Mouse (Mus musculus): ENCODE measurements around the gene Serpinb9g. TPM values are rescaled to one million over a fixed set of nuclear protein-coding genes. Genes with fewer than 3 reads are reported as not detected.
"Not testable (repeated sequence)": the region's sequence is repeated elsewhere in the genome, so short reads cannot be mapped to it uniquely, and the experiment has no call there.

Gene Serpinb9g
- polyA plus RNA-seq (2016; fragmentation: Nextera tagmentation; extraction: Ambion mirVana), result not detected in 2 replicates

DNA sequence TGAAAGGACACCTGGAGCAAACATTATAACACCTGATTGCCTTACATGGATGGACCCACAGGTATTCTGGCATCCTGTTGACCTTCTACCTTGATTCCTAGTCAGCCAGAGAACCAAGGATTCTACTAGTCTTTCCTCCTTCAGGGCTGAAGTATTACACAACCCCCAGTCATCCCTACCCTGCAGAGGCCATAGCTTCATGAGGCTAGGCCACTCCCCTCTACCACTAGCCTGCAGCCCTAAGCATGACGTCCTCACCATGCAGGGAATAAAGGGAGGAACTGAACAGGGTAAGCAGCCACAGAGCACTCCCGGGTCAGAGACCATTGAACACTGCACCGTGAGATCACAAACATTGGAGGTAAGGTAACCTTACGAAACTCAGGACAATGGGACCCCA is at the start of gene Serpinb9g:
Serpinb9g (plus strand) TSS at position 301 of the 400 bp plus-strand sequence.
- H3K9ac ChIP-seq (replicated peaks); H3K4me1 ChIP-seq (replicated peaks); H3K27me3 ChIP-seq; H3K36me3 ChIP-seq; H3K9me3 ChIP-seq; H3K4me3 ChIP-seq (replicated peaks); ATAC-seq (ENCODE audit: insufficient number of reproducible peaks, insufficient read depth, low FRiP score, low TSS enrichment, low read depth); H3K4me2 ChIP-seq; H3K27ac ChIP-seq: not testable (repeated sequence)
- WGBS, result 79% methylated on average over 4 of the region's 4 CpGs

DNA sequence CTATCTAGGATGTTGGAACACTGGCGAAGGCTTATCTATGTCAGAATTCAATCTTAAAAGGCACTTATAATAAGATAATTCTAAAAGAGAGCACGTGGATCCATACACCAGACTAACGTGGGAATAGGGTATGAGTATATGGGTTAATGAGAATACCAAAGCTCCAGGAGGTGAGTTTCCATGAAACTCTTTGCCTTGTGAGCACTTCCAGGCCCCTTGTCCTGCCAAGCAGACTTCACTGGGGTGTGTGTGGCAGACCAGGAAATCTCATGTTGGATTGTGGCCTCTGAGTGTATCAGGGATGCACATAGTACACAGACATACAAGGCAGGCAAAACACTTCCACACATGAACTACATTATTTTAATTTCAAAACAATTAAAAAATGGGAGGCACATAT is 718 bp upstream of the Serpinb9g start:
- H3K9ac ChIP-seq (replicated peaks); H3K4me3 ChIP-seq (replicated peaks); H3K27me3 ChIP-seq; H3K4me2 ChIP-seq; H3K9me3 ChIP-seq; H3K27ac ChIP-seq; H3K4me1 ChIP-seq (replicated peaks); ATAC-seq (ENCODE audit: insufficient number of reproducible peaks, insufficient read depth, low FRiP score, low TSS enrichment, low read depth); H3K36me3 ChIP-seq: not testable (repeated sequence)
- WGBS, result 81% methylated on average over 3 of the region's 3 CpGs

DNA sequence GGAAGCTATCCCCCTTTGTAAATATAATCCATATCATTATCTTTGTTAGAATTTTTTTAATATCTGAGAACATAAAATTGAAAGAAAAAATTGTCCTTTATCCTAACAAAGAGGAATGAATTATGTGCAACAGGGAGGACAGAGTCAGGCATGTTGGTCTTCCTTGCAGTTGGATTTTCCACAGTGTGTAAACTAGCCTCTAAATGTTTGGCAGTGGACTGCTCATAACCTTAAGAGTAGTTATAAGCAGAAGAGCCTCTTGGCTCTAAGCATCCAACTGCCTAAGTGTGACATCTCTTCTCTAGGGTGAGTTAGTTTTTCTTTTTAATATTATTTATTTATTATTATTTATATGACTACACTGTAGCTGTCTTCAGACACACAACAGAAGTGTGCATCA is 40.0 kb downstream of the Serpinb9g start:
- H3K36me3 ChIP-seq, result no peaks in the 10 kb centered on the region
- no peak overlapping the region for H3K4me3 ChIP-seq (replicated peaks)
- H3K4me1 ChIP-seq (replicated peaks), result no peaks in the 10 kb centered on the region
- no peaks in the 10 kb centered on the region for H3K9me3 ChIP-seq
- no peaks in the 10 kb centered on the region for H3K27me3 ChIP-seq
- H3K9ac ChIP-seq (replicated peaks), result no peak overlapping the region
- H3K27ac ChIP-seq, result no peak overlapping the region
- ATAC-seq (ENCODE audit: insufficient number of reproducible peaks, insufficient read depth, low FRiP score, low TSS enrichment, low read depth), result no peak
- H3K4me2 ChIP-seq, result no peak overlapping the region

DNA sequence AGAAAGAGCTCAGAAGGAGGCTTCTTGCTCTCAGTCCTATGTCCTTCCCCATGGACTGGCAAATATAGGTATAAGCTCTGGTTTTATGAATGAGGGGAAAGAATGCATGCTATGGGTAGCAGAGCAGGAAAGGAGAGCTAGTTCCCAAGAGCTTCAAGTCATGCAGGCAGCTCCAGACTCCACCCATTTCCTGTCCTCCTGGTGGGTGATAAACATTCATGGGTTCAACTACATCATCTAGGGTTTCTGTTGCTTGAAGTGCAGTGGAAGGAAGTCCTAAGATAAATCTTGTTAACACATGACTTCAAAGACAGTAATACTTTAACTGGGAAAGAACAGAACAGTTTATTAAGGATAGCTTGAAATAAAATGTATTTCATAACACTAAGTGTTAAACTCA is 48.2 kb downstream of the Serpinb9g start:
- no peaks in the 10 kb centered on the region for H3K27me3 ChIP-seq
- H3K36me3 ChIP-seq, result no peaks in the 10 kb centered on the region
- no peak overlapping the region for H3K4me2 ChIP-seq
- no peak overlapping the region for H3K9ac ChIP-seq (replicated peaks)
- no peak for ATAC-seq (ENCODE audit: insufficient number of reproducible peaks, insufficient read depth, low FRiP score, low TSS enrichment, low read depth)
- no peak overlapping the region for H3K4me3 ChIP-seq (replicated peaks)
- no peak overlapping the region for H3K27ac ChIP-seq
- no peaks in the 10 kb centered on the region for H3K4me1 ChIP-seq (replicated peaks)
- no peaks in the 10 kb centered on the region for H3K9me3 ChIP-seq

Other genes with a start within 250 kb of the Serpinb9g start
- not detected in 2 replicates for gene Serpinb9e, start 235.2 kb upstream of the Serpinb9g start, polyA plus RNA-seq (2016; fragmentation: Nextera tagmentation; extraction: Ambion mirVana)
- gene Serpinb9f, start 160.7 kb upstream of the Serpinb9g start, polyA plus RNA-seq (2016; fragmentation: Nextera tagmentation; extraction: Ambion mirVana), result not detected in 2 replicates
- gene Gm11397, start 89.0 kb upstream of the Serpinb9g start, polyA plus RNA-seq (2016; fragmentation: Nextera tagmentation; extraction: Ambion mirVana), result not detected in 2 replicates
- gene Serpinb6d, start 176.6 kb downstream of the Serpinb9g start, polyA plus RNA-seq (2016; fragmentation: Nextera tagmentation; extraction: Ambion mirVana), result not detected in 2 replicates

Data from limb, embryonic 12.5 days (tissue).